Mouse (Mus musculus) forebrain, embryonic 12.5 days (tissue): ENCODE results near the gene Atg101. TPM values are rescaled to one million over a fixed set of nuclear protein-coding genes. Genes with fewer than 3 reads are reported as not detected.
"Not testable (repeated sequence)": the region's sequence is repeated elsewhere in the genome, so short reads cannot be mapped to it uniquely, and the experiment has no call there.

Source experiments
- ATAC-seq: fragments of 200-750 bp; cut with Nextera tagmentation; 2 replicates; pipeline ENCODE4 v1.8.0; 2017; ENCODE audit warnings: moderate TSS enrichment; ENCODE audit not compliant: low FRiP score
- H3K27ac ChIP-seq: fragments of 300-500 bp; sonication (generic); 2 replicates; pipeline ENCODE4 v1.5.1; 2016; ENCODE audit warnings: mild to moderate bottlenecking
- H3K27me3 ChIP-seq: fragments of 300-500 bp; sonication (generic); 2 replicates; pipeline ENCODE4 v1.6.1; 2016; ENCODE audit warnings: mild to moderate bottlenecking
- H3K36me3 ChIP-seq: fragments of 300-500 bp; sonication (generic); replicated peaks from 2 replicates; pipeline ENCODE4 v1.6.1; 2016; ENCODE audit warnings: mild to moderate bottlenecking
- H3K4me1 ChIP-seq: fragments of 300-500 bp; sonication (generic); 2 replicates; pipeline ENCODE4 v1.6.1; 2016
- H3K4me2 ChIP-seq: fragments of 300-500 bp; sonication (generic); 2 replicates; pipeline ENCODE4 v1.6.1; 2016; ENCODE audit warnings: mild to moderate bottlenecking, moderate library complexity
- H3K4me3 ChIP-seq: fragments of 300-500 bp; sonication (generic); replicated peaks from 2 replicates; pipeline ENCODE4 v1.5.1; 2016; ENCODE audit warnings: mild to moderate bottlenecking
- H3K9ac ChIP-seq: fragments of 300-500 bp; sonication (generic); 2 replicates; pipeline ENCODE4 v1.6.1; 2016; ENCODE audit warnings: mild to moderate bottlenecking
- H3K9me3 ChIP-seq: fragments of 300-500 bp; sonication (generic); 2 replicates; pipeline ENCODE4 v1.6.1; 2016
- WGBS: fragments of 180-500 bp; shearing (Covaris S2); methylation state at CpG from one replicate; pipeline ENCODE4 v1.1.7; 2016; 5-methylcytosine and 5-hydroxymethylcytosine counted together
- polyA plus RNA-seq: library from polyadenylated mRNA; unstranded; fragments of >200 nt; fragmentation: Nextera tagmentation; extraction: Ambion mirVana; gene quantifications from 2 replicates; pipeline ENCODE4 v1.2.1, GENCODE M21; 2016

Atg101 gene
- polyA plus RNA-seq, 1 experiment from 2014 or later, result 61.9 TPM

DNA sequence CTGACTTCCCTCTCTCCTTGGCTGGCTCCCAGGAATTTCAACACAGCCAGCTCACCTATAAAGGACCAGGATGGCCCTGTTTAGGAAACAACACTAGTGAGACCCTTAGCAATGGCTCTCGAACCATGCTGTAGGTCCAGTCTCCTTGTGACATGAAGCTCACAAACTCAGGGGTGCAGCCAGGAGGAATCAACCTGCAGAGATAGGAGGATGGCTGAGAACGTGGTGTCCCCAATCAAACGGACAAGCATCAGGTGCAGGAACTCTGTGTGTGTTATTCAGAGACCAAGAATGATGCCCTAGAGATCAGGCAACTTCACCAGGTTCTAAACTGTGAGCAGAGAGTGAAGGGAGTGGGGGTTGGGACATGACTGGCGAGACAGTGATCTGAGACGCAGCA is 38.0 kb downstream of the Atg101 start:
- ATAC-seq, result no peak
- Histone ChIP-seq H3K9me3 (no peaks in the 10 kb centered on the region), H3K9ac (no peak overlapping the region), H3K36me3 (no peaks in the 10 kb centered on the region), H3K4me2 (no peak overlapping the region), H3K4me1 (0 out of 2 replicates have a peak, but pooled peaks cover 3% of the 10 kb centered on the region), H3K4me3 (no peak overlapping the region), H3K27ac (no peak overlapping the region), H3K27me3 (no peaks in the 10 kb centered on the region)
- 87% methylated on average over 5 of the region's 5 CpGs for WGBS

DNA sequence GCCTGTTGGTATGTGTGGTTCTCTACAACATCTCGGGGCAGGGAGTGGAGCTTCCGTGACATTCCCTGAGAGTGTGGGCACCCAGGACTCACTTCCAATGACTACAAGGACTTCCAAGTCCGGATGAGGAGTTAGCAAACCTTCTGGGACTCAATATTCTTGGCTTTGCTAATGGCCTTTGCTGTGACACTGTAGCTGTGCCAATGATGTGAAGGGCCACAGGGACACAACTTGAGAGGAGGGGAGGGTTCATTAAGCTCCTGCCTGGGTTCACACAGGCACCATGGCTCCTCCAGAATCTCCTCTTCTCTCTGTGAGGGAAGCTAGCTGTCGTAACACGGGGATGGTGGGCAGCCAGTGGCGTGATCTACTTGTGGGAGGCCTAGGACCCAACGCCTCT is 38.6 kb downstream of the Atg101 start:
- no peak for ATAC-seq

DNA sequence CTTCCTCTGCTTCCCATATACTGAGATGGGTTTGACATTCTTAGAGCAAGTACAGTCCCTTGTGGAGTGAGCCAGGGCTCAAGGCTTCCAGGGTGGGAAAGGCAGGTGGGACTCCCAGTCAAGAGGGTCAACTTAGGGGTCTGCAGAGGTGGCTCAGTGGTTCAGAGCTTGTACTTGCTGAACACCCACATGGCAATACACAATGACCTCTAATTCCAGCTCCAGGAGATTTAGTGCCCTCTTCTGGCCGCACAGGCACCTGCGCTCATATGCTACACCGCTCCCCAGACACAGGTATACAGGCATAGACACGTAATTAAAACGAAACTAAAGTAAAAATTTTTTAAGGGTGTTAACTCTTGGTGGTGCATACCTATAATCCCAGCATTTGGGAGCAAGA is 39.4 kb downstream of the Atg101 start:
- Histone ChIP-seq H3K9ac (no peak overlapping the region), H3K27ac (no peak overlapping the region), H3K4me1 (peaks cover 5% of the 10 kb centered on the region; the same call in 1 of the 2 replicates), H3K4me3 (no peak overlapping the region), H3K27me3 (no peaks in the 10 kb centered on the region), H3K9me3 (no peaks in the 10 kb centered on the region), H3K4me2 (no peak overlapping the region), H3K36me3 (no peaks in the 10 kb centered on the region)
- WGBS, result 93% methylated on average over 5 of the region's 5 CpGs
- no peak for ATAC-seq

More for the DNA sequence above, 38.6 kb downstream of the Atg101 start:
- Histone ChIP-seq H3K36me3 (no peaks in the 10 kb centered on the region), H3K27ac (no peak overlapping the region), H3K9me3 (no peaks in the 10 kb centered on the region), H3K4me2 (no peak overlapping the region), H3K4me1 (peaks cover 5% of the 10 kb centered on the region; the same call in 1 of the 2 replicates), H3K27me3 (no peaks in the 10 kb centered on the region), H3K4me3 (no peak overlapping the region), H3K9ac (no peak overlapping the region)
- WGBS, result 86% methylated on average over 7 of the region's 7 CpGs

DNA sequence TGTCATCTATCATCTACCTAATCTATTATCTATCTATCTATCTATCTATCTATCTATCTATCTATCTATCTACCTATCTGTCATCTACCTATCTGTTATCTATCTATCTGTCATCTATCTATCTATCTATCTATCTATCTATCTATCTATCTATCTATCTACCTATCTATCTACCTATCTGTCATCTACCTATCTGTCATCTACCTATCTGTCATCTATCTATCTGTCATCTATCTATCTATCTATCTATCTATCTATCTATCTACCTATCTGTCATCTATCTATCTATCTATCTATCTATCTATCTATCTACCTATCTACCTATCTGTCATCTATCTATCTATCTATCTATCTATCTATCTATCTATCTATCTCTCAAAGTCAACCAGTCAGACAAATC is 40.3 kb downstream of the Atg101 start:
- not testable (repeated sequence) for H3K4me2 ChIP-seq, H3K9me3 ChIP-seq, ATAC-seq, H3K27ac ChIP-seq, H3K9ac ChIP-seq, H3K4me3 ChIP-seq, H3K36me3 ChIP-seq, H3K27me3 ChIP-seq, H3K4me1 ChIP-seq

DNA sequence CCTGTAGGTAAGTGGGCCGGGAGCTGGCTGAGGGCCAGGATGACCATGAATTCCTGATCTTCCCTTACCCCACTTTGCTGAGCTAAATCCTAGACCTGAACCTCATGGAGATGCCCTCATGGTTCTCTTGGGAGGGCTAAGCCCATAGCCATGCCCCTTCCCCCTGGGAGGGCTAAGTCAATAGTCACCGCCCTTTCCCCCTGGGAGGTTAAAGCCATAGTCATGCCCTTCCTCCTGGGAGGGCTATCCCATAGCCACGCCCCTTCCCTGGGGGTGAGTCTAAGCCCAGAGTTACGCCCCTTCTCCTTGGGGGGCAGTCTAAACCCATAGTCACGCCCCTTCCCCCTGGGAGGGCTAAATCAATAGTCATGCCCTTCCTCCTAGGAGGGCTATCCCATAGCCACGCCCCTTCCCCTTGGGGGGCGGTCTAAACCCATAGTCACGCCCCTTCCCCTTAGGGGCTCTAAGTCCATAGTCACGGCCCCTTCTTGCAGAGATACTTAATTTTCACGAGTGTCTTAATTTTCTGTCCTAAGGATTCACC is 42.0 kb downstream of the Atg101 start:
- H3K36me3 ChIP-seq, result no peaks in the 10 kb centered on the region
- H3K4me3 ChIP-seq, result no peak overlapping the region
- H3K4me2 ChIP-seq, result no peak overlapping the region
- H3K27me3 ChIP-seq, result no peaks in the 10 kb centered on the region
- H3K27ac ChIP-seq, result no peak overlapping the region
- no peaks in the 10 kb centered on the region for H3K9me3 ChIP-seq
- peaks cover 7% of the 10 kb centered on the region for H3K4me1 ChIP-seq
- no peak overlapping the region for H3K9ac ChIP-seq
- 47% methylated on average over 10 of the region's 10 CpGs for WGBS
- no peak for ATAC-seq

DNA sequence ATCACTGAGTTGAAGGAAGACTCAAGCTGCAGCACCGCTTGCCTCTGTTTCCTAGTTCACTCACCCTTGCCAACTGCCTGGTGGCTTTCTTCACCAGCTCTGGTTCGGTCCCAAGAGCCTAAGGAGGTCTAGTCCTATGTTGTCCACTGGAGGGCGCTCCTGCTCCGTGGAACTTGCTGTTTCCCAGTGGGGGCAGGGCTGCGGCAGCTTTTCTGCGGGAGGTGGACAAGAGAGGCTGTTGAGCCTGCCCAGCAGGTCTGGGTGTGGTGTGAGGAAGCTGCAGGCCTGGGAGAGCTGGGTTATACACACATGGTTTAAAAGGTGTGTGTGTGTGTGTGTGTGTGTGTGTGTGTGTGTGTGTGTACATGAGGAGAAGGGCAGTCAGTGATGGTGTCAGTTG is 43.2 kb downstream of the Atg101 start:
- ATAC-seq, result no peak; the same call in 1 of the 2 replicates

DNA sequence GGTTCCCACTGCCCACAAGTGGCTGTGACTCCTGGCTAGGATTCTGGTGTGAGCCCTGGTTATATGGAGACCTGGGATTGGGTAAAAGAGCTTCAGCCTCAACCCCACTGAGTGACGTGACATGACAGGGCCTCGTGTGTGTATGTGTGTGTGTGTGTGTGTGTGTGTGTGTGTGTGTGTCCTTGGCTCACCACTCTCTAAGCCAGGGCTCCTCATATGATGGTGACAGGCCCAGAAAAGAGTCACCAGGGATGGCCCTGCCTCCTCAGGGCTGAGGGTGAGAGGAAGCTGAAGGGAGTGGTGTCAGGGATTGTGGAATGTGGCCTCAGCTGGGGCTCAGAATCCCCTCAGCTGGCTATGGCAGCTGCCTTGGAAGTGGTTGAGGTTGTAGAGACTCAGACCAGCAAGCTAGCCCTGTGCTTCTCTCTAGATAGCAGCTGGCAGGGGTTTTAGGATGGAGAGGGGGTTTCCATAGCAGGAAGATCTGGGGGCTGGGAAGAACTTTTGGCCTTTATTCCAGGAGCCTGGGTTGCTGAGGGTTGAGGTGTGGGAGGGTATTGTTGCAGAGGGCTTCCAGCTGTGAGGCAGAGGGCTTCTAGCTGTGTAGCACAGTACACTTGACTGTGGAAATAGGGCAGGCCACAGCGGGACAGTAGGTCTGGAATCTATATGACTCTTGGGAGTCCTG is 44.9 kb downstream of the Atg101 start:
- no peak overlapping the region for H3K27ac ChIP-seq
- peaks cover 7% of the 10 kb centered on the region for H3K4me1 ChIP-seq
- 0 out of 2 replicates have a peak, but pooled peaks cover 3% of the 10 kb centered on the region for H3K27me3 ChIP-seq
- H3K4me3 ChIP-seq, result no peak overlapping the region
- no peak for ATAC-seq
- H3K4me2 ChIP-seq, result no peak overlapping the region
- WGBS, result 46% methylated on average over 3 of the region's 3 CpGs
- H3K9me3 ChIP-seq, result no peaks in the 10 kb centered on the region
- H3K9ac ChIP-seq, result no peak overlapping the region
- H3K36me3 ChIP-seq, result no peaks in the 10 kb centered on the region

More for the DNA sequence above, 43.2 kb downstream of the Atg101 start:
- no peaks in the 10 kb centered on the region for H3K9me3 ChIP-seq
- WGBS, result 6% methylated on average over 6 of the region's 6 CpGs
- no peak overlapping the region for H3K9ac ChIP-seq
- no peaks in the 10 kb centered on the region for H3K27me3 ChIP-seq
- H3K36me3 ChIP-seq, result no peaks in the 10 kb centered on the region
- H3K4me3 ChIP-seq, result no peak overlapping the region
- H3K4me2 ChIP-seq, result no peak overlapping the region
- no peak overlapping the region for H3K27ac ChIP-seq
- H3K4me1 ChIP-seq, result peaks cover 7% of the 10 kb centered on the region

DNA sequence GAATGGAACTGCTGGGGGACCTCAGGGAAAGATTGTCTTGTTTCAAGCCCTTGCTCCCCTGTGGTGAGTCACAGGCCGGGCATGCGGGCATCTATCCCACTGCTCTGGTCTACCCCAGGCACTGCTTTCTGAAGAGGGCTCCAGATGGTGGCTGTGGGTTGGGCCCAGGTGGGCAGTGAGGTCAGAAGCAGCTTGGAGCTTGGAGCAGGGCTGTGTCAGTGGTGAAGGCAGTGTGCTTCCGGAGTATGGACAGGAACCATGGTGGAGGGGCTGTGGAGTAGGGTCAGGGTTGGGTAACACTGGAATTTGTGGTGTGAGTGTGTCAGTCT is 45.5 kb downstream of the Atg101 start:
- Histone ChIP-seq H3K36me3 (no peaks in the 10 kb centered on the region), H3K4me1 (peaks cover 7% of the 10 kb centered on the region), H3K4me2 (no peak overlapping the region), H3K9me3 (no peaks in the 10 kb centered on the region), H3K27me3 (0 out of 2 replicates have a peak, but pooled peaks cover 3% of the 10 kb centered on the region), H3K9ac (no peak overlapping the region), H3K27ac (no peak overlapping the region), H3K4me3 (no peak overlapping the region)
- WGBS, result 66% methylated on average over 3 of the region's 3 CpGs
- ATAC-seq, result no peak

DNA sequence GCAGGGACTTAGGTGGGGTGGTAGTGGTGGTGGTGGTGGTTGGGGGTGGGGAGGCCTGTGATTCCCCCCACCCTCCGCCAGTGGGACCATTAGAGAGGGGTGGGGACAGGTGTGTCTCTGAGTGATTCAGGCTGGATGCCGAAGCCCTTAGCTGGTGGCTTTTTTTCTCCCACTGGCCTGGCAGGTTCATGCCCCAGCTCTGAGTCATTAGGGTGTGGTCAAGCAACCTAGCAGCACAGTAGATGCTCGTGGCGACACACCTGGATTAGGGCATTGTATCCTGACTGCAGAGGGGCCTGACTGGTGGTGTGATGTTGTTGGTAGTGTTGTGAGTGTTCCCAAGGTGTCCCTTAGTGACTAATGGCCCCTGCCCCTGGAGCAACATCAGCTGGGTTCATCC is 47.0 kb downstream of the Atg101 start:
- 0 out of 2 replicates have a peak, but pooled peaks cover 4% of the 10 kb centered on the region for H3K27me3 ChIP-seq
- no peak overlapping the region for H3K4me3 ChIP-seq
- no peak overlapping the region for H3K27ac ChIP-seq
- no peaks in the 10 kb centered on the region for H3K36me3 ChIP-seq
- no peak for ATAC-seq
- H3K9ac ChIP-seq, result no peak overlapping the region
- H3K4me1 ChIP-seq, result peaks cover 7% of the 10 kb centered on the region
- no peak overlapping the region for H3K4me2 ChIP-seq
- H3K9me3 ChIP-seq, result no peaks in the 10 kb centered on the region
- WGBS, result 86% methylated on average over 4 of the region's 4 CpGs

DNA sequence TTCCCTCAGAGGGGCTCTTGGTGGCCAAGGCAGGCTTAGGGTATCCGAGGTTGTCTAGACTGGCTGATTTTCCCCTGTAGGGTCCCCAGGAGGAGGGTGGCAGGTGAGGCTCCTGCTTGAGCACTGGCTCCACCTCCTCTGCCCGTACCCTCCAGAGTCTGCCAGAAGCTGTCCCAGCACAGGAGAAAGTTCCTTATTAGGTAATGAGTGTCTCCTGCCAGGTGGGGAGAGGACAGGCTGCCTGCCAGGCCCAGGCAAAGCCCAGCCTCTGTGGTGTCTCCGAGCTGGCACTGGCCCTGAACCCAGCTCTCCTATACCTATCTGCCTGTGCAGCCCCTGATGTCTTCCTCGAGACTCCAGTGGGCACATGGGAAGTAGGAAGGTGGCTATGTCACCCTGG is 48.3 kb downstream of the Atg101 start:
- no peak for ATAC-seq
- Histone ChIP-seq H3K36me3 (no peaks in the 10 kb centered on the region), H3K9me3 (no peaks in the 10 kb centered on the region), H3K4me2 (no peak overlapping the region), H3K4me3 (no peak overlapping the region), H3K27me3 (peaks cover 16% of the 10 kb centered on the region), H3K9ac (no peak overlapping the region), H3K4me1 (peaks cover 5% of the 10 kb centered on the region), H3K27ac (no peak overlapping the region)
- 77% methylated on average over 4 of the region's 4 CpGs for WGBS

DNA sequence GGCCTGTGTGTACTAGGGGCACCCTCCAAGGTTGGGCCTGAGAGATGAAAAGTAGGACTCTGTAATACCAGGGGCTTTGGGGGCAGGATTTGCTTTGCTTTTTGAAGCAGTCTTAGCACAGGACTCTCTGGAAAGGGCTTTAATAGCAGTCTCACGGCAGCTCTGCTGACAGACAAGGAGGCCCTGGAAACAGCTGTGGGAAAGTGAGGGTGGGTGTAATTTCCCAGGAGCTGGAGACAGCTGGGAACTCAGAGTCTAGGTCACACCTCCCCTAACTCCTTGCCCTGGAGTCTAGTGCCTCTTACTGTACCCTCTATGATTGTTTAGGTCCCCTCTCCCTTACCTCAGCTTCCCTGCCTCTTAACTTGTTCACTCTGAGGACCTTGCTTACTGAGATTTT is 49.1 kb downstream of the Atg101 start:
- peaks cover 5% of the 10 kb centered on the region; the same call in 1 of the 2 replicates for H3K4me1 ChIP-seq
- ATAC-seq, result no peak
- WGBS, result 71% methylated on average over 1 of the region's 1 CpGs

DNA sequence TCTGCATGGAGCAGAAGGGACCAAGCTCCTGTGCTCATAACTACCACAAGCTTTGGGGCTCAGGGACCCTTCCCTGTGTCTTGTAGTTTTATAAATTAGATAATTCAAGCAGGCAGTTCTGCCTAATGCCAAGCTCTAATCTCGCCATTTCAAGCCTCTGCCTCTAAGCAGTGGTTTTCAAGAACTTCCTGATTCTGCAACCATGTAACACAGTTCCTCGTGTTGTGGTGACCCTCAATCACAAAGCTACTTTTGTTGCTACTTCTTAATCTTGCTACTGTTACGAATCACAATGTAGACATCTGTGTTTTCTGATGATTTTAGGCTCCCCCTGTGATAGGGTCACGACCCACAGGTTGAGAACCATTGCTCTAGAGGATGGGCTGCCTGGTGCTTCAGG is 49.6 kb downstream of the Atg101 start:
- Histone ChIP-seq H3K27ac (no peak overlapping the region), H3K36me3 (no peaks in the 10 kb centered on the region), H3K27me3 (peaks cover 27% of the 10 kb centered on the region), H3K4me3 (no peak overlapping the region), H3K9ac (no peak overlapping the region), H3K4me1 (peaks cover 5% of the 10 kb centered on the region; the same call in 1 of the 2 replicates), H3K4me2 (no peak overlapping the region), H3K9me3 (no peaks in the 10 kb centered on the region)
- ATAC-seq, result no peak
- WGBS, result 59% methylated on average over 4 of the region's 4 CpGs

More for the DNA sequence above, 49.1 kb downstream of the Atg101 start:
- no peak overlapping the region for H3K4me3 ChIP-seq
- H3K4me2 ChIP-seq, result no peak overlapping the region
- no peak overlapping the region for H3K27ac ChIP-seq
- H3K9me3 ChIP-seq, result no peaks in the 10 kb centered on the region
- no peak overlapping the region for H3K9ac ChIP-seq
- peaks cover 24% of the 10 kb centered on the region for H3K27me3 ChIP-seq
- no peaks in the 10 kb centered on the region for H3K36me3 ChIP-seq
